Mouse (Mus musculus) hindbrain, embryonic 12.5 days (tissue): ENCODE measurements at regions not wholly inside any gene's neighbourhood (a gene's known extent, or its start where the extent isn't known, plus 50 kb on each side); places are given as distances from the start of the nearest gene placed in this dataset. TPM values are rescaled to one million over a fixed set of nuclear protein-coding genes. Genes with fewer than 3 reads are reported as not detected.

Experiments used
- ATAC-seq: fragments of 200-750 bp; cut with Nextera tagmentation; 2 replicates; pipeline ENCODE4 v1.8.0; 2017; ENCODE audit warnings: moderate TSS enrichment; ENCODE audit not compliant: low FRiP score
- H3K27ac ChIP-seq: fragments of 300-500 bp; sonication (generic); 2 replicates; pipeline ENCODE4 v1.5.1; 2016; ENCODE audit warnings: mild to moderate bottlenecking
- H3K27me3 ChIP-seq: fragments of 300-500 bp; sonication (generic); 2 replicates; pipeline ENCODE4 v1.6.1; 2016; ENCODE audit warnings: mild to moderate bottlenecking
- H3K36me3 ChIP-seq: fragments of 300-500 bp; sonication (generic); 2 replicates; pipeline ENCODE4 v1.6.1; 2016; ENCODE audit warnings: mild to moderate bottlenecking
- H3K4me1 ChIP-seq: fragments of 300-500 bp; sonication (generic); 2 replicates; pipeline ENCODE4 v1.6.1; 2016
- H3K4me2 ChIP-seq: fragments of 300-500 bp; sonication (generic); replicated peaks from 2 replicates; pipeline ENCODE4 v1.6.1; 2016; ENCODE audit warnings: mild to moderate bottlenecking
- H3K4me3 ChIP-seq: fragments of 300-500 bp; sonication (generic); 2 replicates; pipeline ENCODE4 v1.5.1; 2016; ENCODE audit warnings: mild to moderate bottlenecking
- H3K9ac ChIP-seq: fragments of 300-500 bp; sonication (generic); 2 replicates; pipeline ENCODE4 v1.6.1; 2016; ENCODE audit warnings: mild to moderate bottlenecking, moderate library complexity
- H3K9me3 ChIP-seq: fragments of 300-500 bp; sonication (generic); replicated peaks from 2 replicates; pipeline ENCODE4 v1.6.1; 2016; ENCODE audit warnings: mild to moderate bottlenecking
- WGBS: fragments of 180-500 bp; shearing (Covaris S2); methylation state at CpG from one replicate; pipeline ENCODE4 v1.1.7; 2016; 5-methylcytosine and 5-hydroxymethylcytosine counted together
- microRNA-seq: library from miRNA; unstranded; fragments of <30 nt; microRNA quantifications from one replicate; pipeline ENCODE4, GENCODE M21; 2017

DNA sequence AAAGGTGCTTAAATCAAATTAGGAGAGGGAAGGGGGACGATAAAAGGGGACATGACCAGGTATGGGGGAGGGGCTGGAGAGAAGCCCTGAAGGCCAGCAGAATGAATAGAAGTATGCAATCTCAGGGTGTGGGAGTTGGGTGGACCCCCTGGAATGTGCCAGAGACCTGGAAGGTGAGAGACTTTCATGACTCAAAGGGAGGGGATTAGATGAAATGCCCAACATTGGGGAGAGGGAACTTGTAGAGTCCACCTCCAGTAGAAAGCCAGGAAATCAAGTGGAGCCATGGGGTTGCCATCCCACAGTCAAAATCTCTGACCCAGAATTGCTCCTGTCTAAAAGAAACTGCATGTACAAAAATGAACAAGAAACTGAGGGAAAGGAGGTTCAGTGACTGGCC is 666.5 kb downstream of the Cps1 start:
- no peak overlapping the region for H3K27ac ChIP-seq
- no peak overlapping the region for H3K4me2 ChIP-seq
- no peaks in the 10 kb centered on the region for H3K4me1 ChIP-seq
- H3K4me3 ChIP-seq, result no peak overlapping the region
- no peak overlapping the region for H3K9ac ChIP-seq
- H3K27me3 ChIP-seq, result no peaks in the 10 kb centered on the region
- no peaks in the 10 kb centered on the region for H3K36me3 ChIP-seq
- H3K9me3 ChIP-seq, result 0 out of 2 replicates have a peak, but pooled peaks cover 6% of the 10 kb centered on the region
- ATAC-seq, result no peak
- 81% methylated on average over 1 of the region's 1 CpGs for WGBS

DNA sequence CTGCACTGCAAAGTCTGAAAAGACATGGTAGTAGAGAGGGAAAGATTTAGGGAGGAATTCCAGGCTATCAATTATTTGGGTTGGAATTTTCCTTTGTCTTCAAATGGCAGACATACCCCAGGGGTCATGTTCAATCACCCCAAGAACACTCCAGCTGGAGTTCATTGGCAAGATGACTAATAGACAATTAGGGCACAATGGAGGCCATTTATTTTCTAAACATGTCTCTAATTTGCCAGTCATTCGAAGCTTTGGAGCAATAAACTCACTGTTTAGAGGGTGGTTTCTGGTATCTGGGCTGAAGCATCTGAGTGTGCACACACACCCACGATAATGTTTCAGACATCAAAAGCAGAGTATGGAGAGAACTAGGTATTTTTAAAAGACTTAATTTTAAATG is 672.2 kb downstream of the Cps1 start:
- Histone ChIP-seq H3K27me3 (no peaks in the 10 kb centered on the region), H3K9me3 (0 out of 2 replicates have a peak, but pooled peaks cover 6% of the 10 kb centered on the region), H3K36me3 (no peaks in the 10 kb centered on the region), H3K4me3 (no peak overlapping the region), H3K4me1 (no peaks in the 10 kb centered on the region), H3K27ac (no peak overlapping the region), H3K9ac (no peak overlapping the region), H3K4me2 (no peak overlapping the region)
- WGBS, result 33% methylated on average over 2 of the region's 2 CpGs
- ATAC-seq, result peak; percentile 61; the same call in 1 of the 2 replicates

DNA sequence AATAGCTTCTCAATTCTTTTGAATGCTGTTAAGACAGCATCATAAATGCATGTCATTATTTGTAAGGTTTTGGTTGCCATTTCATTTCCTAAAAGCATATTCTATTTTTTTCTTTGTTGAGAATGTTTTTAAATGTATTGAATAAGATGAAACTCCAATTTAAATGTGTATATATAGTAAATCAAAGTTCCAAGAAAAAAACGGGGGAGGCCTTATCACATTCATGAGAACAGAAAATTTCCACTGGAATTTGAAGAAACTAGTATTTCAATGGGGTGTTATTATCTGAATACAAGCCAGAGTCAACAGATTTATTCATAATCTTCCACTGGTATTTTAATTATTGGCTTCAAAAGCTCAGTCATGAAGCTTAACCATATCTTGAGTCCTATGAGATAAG is 672.7 kb downstream of the Cps1 start:
- ATAC-seq, result no peak
- H3K27ac ChIP-seq, result no peak overlapping the region
- H3K9me3 ChIP-seq, result 0 out of 2 replicates have a peak, but pooled peaks cover 6% of the 10 kb centered on the region
- 84% methylated on average over 1 of the region's 1 CpGs for WGBS
- H3K36me3 ChIP-seq, result no peaks in the 10 kb centered on the region
- H3K4me3 ChIP-seq, result no peak overlapping the region
- H3K9ac ChIP-seq, result no peak overlapping the region
- no peaks in the 10 kb centered on the region for H3K27me3 ChIP-seq
- no peaks in the 10 kb centered on the region for H3K4me1 ChIP-seq
- no peak overlapping the region for H3K4me2 ChIP-seq

DNA sequence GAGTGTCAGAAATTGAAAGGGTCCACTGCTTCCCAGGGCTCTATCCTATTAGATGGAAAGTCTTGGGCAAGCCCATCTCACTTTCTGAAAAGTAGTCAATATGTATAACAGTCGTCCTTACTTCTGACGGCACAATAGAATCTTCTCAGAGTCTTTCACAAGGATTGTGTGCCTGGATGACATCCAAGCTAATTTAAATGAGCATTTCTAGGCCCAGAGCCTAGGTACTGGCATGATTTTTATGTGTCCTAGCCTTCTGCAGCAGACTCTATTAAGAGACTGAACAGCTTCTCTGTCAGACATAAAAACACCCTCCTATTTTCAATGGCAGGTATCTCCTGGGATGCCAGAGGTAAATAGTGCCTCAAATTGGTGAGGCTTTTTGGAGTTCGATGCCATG is 680.5 kb downstream of the Cps1 start:
- WGBS, result 79% methylated on average over 3 of the region's 3 CpGs
- Histone ChIP-seq H3K4me3 (no peak overlapping the region), H3K9ac (no peak overlapping the region), H3K36me3 (no peaks in the 10 kb centered on the region), H3K4me1 (no peaks in the 10 kb centered on the region), H3K27ac (no peak overlapping the region), H3K27me3 (no peaks in the 10 kb centered on the region), H3K9me3 (no peaks in the 10 kb centered on the region), H3K4me2 (no peak overlapping the region)
- no peak for ATAC-seq

DNA sequence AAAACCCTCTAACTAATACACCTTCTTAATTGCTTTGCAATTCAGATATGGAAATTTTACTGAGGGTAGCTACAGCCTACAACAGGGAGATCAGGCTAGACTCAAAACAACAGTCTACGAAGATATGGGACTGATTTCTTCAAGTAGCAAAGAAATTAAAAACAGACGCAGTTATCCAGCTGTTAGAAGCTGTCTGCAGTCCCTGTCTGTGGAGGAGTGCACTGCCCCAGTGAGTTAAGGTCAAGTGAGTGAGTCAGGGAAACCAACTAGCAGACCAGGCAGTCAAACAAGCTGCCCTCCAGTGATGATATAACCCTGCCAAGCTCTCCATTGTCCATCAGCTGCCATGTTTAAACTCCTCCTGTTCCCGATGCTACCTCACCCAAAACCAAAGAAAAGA is 697.3 kb downstream of the Cps1 start:
- ATAC-seq, result no peak
- Histone ChIP-seq H3K27ac (no peak overlapping the region), H3K4me1 (no peaks in the 10 kb centered on the region), H3K4me2 (no peak overlapping the region), H3K36me3 (no peaks in the 10 kb centered on the region), H3K4me3 (no peak overlapping the region), H3K9me3 (no peaks in the 10 kb centered on the region), H3K9ac (no peak overlapping the region), H3K27me3 (no peaks in the 10 kb centered on the region)
- WGBS, result 83% methylated on average over 3 of the region's 3 CpGs

DNA sequence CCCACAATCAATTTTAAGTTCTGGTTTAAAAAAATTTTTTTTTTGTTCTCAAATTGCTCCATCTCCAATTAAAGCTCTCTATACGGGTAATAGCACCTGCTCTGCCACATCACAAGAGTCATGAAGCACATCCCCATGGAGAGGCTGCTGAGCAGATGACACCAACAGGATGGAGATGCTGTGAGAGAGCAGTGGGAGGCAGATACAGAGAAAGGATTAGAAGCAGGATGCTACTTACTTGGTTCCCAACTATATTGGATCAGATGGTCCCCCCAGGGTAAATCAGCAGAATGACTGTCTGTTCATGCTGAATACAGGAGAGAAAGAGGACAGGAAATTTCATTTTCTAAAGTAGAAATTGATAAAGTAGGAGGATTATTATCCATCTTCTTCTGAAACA is 725.2 kb downstream of the Cps1 start:
- no peaks in the 10 kb centered on the region for H3K4me1 ChIP-seq
- no peaks in the 10 kb centered on the region for H3K27me3 ChIP-seq
- no peak for ATAC-seq
- H3K36me3 ChIP-seq, result no peaks in the 10 kb centered on the region
- no peak overlapping the region for H3K4me3 ChIP-seq
- no peak overlapping the region for H3K9ac ChIP-seq
- H3K27ac ChIP-seq, result no peak overlapping the region
- no peak overlapping the region for H3K4me2 ChIP-seq
- H3K9me3 ChIP-seq, result no peaks in the 10 kb centered on the region
- WGBS, result 56% methylated on average over 1 of the region's 1 CpGs

DNA sequence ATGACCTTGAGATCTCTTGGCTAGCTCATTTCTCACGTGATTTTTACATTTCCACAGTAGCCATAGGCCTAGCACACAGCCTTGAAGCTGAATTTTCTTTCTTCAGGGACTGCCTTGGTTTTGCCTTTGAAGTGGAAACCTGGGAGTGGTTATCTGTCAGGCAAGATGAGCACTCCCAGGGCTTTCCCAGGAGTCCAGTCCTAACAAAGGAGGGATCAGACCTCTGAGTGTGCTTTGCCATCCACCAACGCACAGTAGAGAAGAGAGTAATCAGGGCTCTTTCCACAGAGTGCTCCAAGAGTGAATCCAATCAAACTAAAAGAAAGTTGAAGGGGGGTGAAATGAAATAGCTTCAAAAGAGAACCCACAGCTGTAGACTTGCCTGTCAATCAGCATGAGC is 770.7 kb downstream of the Cps1 start:
- no peak overlapping the region for H3K27ac ChIP-seq
- no peak for ATAC-seq
- no peaks in the 10 kb centered on the region for H3K4me1 ChIP-seq
- H3K9me3 ChIP-seq, result no peaks in the 10 kb centered on the region
- H3K4me2 ChIP-seq, result no peak overlapping the region
- 23% methylated on average over 2 of the region's 2 CpGs for WGBS
- H3K36me3 ChIP-seq, result no peaks in the 10 kb centered on the region
- H3K27me3 ChIP-seq, result no peaks in the 10 kb centered on the region
- no peak overlapping the region for H3K4me3 ChIP-seq
- H3K9ac ChIP-seq, result no peak overlapping the region

DNA sequence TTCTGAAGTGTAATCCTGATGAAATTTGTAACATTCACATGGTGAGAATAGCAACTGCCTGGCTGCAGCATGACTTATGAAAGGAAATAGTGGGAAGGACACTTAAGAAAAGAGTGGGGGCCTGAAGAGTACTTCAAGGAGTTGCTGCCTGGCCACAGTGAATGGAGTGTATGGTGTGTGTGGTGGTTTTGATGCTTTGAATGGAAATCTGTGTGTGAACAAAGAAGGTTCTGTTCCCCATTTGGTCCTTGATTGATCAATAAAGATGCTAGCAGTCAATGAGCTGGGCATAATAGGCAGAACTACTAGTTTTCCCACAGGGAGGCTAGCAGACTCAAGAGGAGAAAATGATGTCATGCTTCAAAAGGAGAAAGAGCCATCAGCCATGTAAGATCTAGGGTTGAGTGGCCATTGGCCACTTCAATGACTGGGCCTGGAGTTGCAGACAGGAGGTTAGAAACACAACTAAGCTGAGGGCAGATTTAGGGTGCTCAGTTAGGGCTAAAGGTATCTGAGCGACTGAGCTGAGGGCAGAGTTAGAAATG is 772.0 kb downstream of the Cps1 start:
- Histone ChIP-seq H3K4me2 (no peak overlapping the region), H3K9me3 (no peaks in the 10 kb centered on the region), H3K27me3 (no peaks in the 10 kb centered on the region), H3K9ac (no peak overlapping the region), H3K36me3 (no peaks in the 10 kb centered on the region), H3K4me1 (no peaks in the 10 kb centered on the region), H3K4me3 (no peak overlapping the region), H3K27ac (no peak overlapping the region)
- ATAC-seq, result no peak
- WGBS, result 88% methylated on average over 1 of the region's 1 CpGs

DNA sequence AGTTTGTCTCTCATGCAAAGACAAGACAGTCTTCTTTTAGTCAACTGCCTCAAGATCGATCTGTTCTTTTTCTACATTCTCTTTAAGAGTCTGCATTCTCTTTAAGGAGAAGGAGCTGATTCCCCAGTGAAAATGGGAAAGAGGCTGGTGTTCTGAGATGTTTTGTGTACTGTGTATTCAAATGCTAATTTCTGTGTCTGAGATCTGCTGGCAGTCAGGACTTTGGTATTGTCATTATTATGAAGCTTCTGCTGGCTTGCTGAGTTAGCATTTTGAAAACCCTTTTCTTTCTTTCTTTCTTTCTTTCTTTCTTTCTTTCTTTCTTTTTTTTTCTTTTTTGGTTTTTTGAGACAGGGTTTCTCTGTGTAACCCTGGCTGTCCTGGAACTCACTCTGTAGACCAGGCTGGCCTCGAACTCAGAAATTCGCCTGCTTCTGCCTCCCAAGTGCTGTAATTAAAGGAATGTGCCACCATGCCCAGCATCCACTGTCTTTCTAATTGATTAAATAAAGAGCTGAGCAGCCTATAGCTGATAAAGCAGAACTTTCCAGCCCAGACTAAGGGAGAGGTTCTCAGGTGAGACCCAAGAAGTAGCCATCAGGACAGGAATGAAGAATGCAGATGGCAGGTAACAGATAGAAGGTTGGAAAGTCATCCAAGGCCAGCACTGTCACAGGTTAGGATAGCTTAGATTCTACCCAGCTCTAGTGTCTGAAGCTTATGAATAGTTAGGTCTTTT is 813.1 kb downstream of the Cps1 start:
- Histone ChIP-seq H3K4me1 (no peaks in the 10 kb centered on the region), H3K9me3 (peaks cover 9% of the 10 kb centered on the region; the same call in 1 of the 2 replicates), H3K9ac (no peak overlapping the region), H3K36me3 (no peaks in the 10 kb centered on the region), H3K4me3 (no peak overlapping the region), H3K27ac (no peak overlapping the region), H3K4me2 (no peak overlapping the region), H3K27me3 (no peaks in the 10 kb centered on the region)
- no peak for ATAC-seq
- WGBS, result 30% methylated on average over 3 of the region's 3 CpGs

DNA sequence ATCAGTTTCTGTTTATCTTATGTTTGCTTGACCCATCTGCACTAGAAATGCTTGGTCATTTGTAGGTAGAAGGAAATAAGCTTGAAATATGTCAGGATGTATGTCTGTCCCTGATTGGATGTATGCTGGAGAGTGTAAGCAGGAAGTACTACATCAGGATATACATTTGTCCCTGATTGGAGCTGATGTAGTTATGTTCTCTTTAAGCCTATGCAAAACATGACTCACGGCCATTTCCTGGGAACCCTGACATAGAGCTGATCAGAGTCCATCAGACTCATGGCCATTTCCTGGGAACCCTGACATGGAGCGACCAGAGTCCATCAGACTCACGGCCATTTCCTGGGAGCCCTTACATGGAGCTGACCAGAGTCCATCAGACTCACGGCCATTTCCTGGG is 858.6 kb downstream of the Cps1 start:
- Histone ChIP-seq H3K9ac (no peak overlapping the region), H3K27me3 (no peaks in the 10 kb centered on the region), H3K4me2 (no peak overlapping the region), H3K27ac (no peak overlapping the region), H3K4me1 (no peaks in the 10 kb centered on the region), H3K9me3 (no peaks in the 10 kb centered on the region), H3K4me3 (no peak overlapping the region), H3K36me3 (no peaks in the 10 kb centered on the region)
- WGBS, result 93% methylated on average over 4 of the region's 4 CpGs
- ATAC-seq, result no peak

Small RNA genes lying in the stretch of these regions (microRNA-seq; reads per million reads assigned to microRNA genes)
- gene Gm23189, result not detected
